Mouse (Mus musculus) frontal cortex, postnatal 14 days (tissue): ENCODE measurements at regions not wholly inside any gene's neighbourhood (a gene's known extent, or its start where the extent isn't known, plus 50 kb on each side); places are given as distances from the start of the nearest gene placed in this dataset.

Source experiments
- DNase-seq, 2 experiments: peaks; one replicate each; pipeline ENCODE4 v3.0.0; 2022; ENCODE audit warnings: low spot score in 2 of 2

DNA sequence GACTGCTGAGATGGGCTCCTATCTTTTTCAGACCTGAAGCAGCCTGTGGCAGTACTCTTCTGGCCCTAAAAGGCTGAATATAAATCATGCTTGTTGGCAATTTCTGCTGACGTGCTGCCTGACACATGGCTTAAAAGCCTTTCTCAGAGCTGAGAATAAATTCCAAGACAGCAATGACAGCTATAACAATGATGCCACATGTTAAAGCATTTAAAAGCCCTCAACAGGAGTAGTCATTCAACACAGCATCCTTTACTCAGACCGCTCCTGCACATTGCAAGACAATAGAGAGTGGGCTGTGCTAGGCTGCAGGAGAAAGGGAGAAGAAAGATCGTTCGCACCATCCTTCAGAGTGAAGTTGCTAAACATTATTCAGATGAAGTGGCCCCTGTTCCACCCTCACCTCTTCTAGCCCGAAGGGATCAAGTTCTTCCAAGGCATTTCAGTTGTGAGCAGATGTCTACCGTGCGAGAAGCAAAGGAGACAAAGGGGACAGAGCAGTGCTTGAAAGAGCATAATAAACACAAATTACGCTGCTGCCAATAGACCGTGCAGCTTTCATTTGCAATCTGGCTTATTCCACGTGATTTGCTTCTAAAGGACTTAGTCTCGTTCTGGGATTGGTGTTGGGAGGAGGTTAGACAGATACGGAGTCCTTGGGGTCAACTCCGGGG, 275.1 kb upstream of the Acvr2a start:
- DNase-seq, result no peak

- no peak for DNase-seq
Measured at GRCm38 (mm10) chr2:48539465-48540055, 274.3 kb upstream of the Acvr2a start.

- DNase-seq, result no peak
Measured at GRCm38 (mm10) chr2:48544377-48544776, 269.5 kb upstream of the Acvr2a start.

- DNase-seq, result no peak
Measured at GRCm38 (mm10) chr2:48545072-48545471, 268.8 kb upstream of the Acvr2a start.

GRCm38 (mm10) chr2:48545679-48546078, 268.2 kb upstream of the Acvr2a start:
- no peak for DNase-seq

GRCm38 (mm10) chr2:48546194-48546593, 267.7 kb upstream of the Acvr2a start:
- DNase-seq, result no peak

- no peak for DNase-seq
Measured at GRCm38 (mm10) chr2:48556600-48556999, 257.3 kb upstream of the Acvr2a start.

- DNase-seq, result no peak
Measured at GRCm38 (mm10) chr2:48557123-48557522, 256.8 kb upstream of the Acvr2a start.

GRCm38 (mm10) chr2:48558641-48559040, 255.3 kb upstream of the Acvr2a start:
- no peak for DNase-seq

- no peak for DNase-seq
Measured at GRCm38 (mm10) chr2:48563636-48564035, 250.3 kb upstream of the Acvr2a start.

DNA sequence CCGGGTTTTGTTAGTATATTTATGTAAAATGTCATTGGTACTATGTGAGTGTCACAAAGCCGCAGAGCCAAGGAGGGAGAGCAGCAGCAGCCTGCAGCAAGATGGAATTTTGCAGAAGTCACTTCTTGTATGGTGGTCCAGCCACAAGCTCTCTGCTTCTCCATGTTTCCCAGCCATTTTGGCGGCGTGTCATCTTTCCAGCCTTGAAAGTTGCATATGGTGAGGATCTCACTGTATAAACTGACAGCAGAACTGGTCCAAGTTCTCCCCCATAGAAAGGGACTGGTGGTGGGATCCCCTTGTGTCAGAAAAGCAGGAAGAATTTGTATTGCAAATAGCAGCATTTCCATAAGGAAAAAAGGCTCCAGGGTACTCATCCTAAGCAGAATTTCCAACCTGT, 249.7 kb upstream of the Acvr2a start:
- no peak for DNase-seq

DNA sequence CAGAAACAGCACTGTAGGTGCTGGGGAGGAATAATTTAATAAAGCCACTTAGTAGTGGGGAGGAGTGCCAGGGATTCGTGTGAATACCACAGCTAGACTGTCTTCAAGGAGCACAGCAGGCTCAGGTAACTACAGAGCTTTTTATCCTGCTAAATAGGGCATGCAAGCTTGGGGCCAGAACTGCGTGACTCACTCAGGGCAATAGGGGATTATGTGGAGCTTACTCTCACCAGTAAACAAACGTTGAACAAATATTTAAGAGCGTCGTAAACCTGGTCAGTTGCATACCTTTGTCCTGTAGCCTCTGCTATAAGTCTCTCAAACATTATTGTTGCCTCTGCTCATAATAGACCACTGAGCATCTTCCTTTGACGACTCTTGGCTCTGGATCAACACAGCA, 246.0 kb upstream of the Acvr2a start:
- DNase-seq, result no peak

DNA sequence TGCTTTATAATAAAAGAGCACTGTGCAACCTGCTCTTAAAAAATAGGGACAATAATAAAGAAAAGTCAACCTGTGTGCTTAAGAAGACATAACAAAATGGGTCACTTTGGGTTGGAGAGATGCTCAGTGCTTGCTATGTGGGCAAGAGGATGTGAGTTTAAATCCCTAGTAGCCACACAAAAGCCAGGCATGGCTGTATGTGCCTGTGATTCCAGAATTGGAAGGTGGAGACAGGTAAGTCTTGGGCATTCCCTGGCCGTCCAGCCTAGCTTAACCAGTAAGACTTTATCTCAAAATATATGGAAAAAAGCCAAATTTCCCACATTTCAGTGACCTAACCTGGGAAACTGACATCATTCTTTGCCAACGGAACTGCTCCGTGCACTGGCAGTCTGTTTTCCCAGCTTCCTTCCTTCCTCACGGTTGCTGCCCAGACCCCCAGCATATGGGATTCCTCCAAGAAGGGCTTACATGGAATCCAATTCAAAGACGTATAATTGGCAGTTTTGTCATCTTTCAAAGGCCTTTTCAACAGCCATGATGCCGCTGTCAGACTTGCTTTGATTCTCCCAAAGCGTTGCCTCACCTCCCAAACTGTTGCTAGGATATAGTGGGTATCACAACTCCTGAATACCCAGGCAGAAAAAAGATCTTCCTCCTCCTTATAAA, 227.6 kb upstream of the Acvr2a start:
- DNase-seq, result no peak

GRCm38 (mm10) chr2:48586831-48587169, 227.1 kb upstream of the Acvr2a start:
- DNase-seq, result no peak

DNA sequence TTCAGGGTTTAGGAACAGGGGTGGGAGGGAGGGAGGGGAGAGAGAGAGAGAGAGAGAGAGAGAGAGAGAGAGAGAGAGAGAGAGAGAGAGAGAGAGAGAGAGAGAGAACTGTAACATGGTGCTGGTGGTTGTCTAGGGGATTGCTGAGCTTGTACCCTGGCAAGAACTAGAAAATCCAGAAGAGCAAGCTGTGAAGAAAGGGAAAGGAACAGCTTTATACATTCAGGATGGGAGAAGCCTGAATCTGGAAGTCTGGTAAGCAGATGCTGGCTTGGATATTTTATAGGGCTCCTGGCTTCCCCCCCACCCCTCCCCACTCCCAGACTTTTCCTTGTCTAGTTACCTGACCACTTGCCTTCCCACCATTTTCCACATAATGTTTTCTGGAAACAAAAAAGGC, 224.2 kb upstream of the Acvr2a start:
- no peak for DNase-seq

DNA sequence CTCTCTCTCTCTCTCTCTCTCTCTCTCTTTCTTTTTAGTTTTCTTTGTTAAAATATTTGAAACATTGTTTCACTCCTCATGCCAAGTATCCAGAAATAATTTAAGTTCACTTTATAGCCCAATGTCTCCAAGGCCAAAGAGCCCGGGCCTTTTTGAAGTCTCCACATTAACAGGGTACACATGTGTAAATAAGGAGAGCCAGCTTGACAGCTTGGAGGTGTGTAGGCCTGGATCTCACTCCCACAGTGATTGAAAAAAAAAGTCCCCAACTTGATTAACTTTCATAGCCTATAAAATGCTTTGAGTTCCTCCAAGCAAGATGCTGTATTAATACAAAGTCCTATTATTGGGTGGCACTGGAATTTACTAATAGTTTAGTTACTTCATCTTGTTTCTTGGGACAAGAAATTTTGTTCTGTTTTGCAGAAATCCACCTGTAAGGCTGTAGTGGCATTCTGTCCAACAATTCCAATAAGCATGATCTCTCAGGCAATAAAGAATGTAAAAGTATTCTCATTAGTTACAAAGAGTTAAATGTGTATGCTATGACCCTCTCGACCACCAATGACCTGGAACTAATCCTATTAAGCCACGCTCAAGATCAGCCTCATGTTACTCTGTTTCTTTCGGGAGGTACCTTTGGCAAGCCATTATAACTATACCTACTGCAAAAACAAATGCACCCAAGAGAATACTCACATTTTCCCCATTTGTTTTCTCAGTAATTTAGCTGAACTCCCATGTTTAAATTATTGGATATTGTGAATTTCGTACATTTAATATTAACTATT, 215.9 kb upstream of the Acvr2a start:
- no peak for DNase-seq

- DNase-seq, result no peak
Measured at GRCm38 (mm10) chr2:48599367-48599766, 214.5 kb upstream of the Acvr2a start.

DNA sequence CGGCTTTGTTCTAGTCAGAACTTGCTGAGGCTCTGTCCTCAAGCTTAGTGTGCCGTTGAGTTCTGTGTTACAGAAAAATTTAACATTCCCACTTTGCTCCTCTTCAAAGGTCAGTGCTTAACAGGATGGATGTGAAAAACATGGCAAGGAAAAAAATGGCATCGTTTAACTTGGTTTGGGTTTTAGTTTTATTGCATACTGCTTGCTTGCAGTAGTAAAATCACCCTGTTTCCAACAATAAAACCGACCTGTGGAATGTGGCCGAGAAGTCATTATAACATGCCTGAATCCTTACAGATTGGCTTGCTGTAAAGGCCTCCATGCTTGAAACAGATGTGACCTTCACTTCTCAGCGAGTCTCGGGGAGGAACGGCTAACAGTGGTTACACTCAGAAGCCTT, 212.1 kb upstream of the Acvr2a start:
- no peak for DNase-seq

DNA sequence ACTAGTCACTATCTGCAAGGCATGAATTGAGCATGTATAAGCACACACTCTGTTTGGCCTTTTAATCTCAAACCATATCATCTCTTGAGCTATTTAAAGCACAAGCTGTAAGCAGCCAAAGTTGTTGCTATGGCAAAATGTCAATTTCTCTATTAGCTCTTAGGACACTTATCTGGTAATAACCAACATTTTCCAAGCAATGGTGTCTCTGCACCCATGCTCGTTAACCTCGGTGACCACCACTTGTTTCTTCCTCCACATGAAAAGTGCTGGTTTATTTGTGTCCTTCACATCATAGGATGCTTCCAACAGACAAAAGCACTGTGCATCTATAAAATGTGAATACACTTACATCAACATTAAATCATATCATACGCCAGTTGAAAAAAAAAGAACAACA, 204.4 kb upstream of the Acvr2a start:
- no peak for DNase-seq

DNA sequence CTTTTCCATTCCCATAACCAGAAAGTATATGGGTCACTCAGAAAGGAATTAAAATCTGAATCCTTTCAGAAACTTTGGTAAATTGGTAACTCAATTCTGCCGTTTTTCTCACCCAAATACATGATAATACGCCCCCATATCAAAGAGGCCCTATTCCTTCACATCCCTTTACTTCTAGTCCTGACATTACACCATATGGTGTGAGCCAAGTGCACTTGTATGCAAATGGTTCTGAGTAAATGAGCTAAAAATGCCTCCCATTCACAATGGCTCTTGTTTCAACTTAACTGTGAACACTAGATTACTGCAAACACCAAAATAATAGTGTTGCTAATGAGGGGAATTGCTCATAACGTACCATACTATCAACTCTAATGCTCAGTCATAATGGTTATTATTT, 201.7 kb upstream of the Acvr2a start:
- no peak for DNase-seq

- no peak for DNase-seq
Measured at GRCm38 (mm10) chr2:48617141-48617699, 196.7 kb upstream of the Acvr2a start.

DNA sequence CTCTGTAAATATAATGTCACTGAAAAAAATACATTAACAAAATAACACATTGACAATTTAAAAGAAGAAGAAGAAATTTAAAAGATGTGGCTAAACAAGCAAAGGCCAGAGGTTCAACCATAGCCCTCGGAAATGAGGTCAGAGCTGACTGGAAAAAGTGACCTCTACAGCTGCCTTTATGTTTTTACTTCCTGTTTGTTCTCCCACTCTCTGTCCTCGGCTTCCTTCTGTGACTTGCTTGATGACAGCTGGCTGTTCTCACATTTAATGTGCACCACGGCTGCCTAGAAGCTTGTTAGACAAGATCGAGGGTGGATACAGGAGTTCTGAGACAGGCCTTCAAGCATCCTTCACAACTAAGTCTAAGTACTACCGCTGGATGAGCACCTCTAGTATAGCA, 194.9 kb upstream of the Acvr2a start:
- DNase-seq, result no peak
